Mouse (Mus musculus): ENCODE data around the gene Ddx20. TPM values are rescaled to one million over a fixed set of nuclear protein-coding genes. Genes with fewer than 3 reads are reported as not detected.

Ddx20 gene
- polyA plus RNA-seq, 1 experiment from 2014 or later, result 40.3 TPM

- Histone ChIP-seq H3K4me1 (ENCODE audit: control insufficient read depth, insufficient read depth, low read length) (0 out of 2 replicates have a peak, but pooled peaks cover 4% of the 10 kb centered on the region), H3K27ac (ENCODE audit: low read depth, low read length) (no peak overlapping the region), H3K36me3 (ENCODE audit: control insufficient read depth, insufficient read depth, low read length) (no peaks in the 10 kb centered on the region), H3K9ac (ENCODE audit: low read depth, low read length) (no peak overlapping the region), H3K4me2 (replicated peaks; ENCODE audit: low read depth, low read length) (no peak overlapping the region), H3K9me3 (ENCODE audit: control insufficient read depth, low read length) (no peaks in the 10 kb centered on the region), H3K27me3 (ENCODE audit: control insufficient read depth, insufficient read depth, low read length) (no peaks in the 10 kb centered on the region), H3K4me3 (ENCODE audit: low read length) (no peak overlapping the region)
- no peak for ATAC-seq (ENCODE audit: low FRiP score, low TSS enrichment)
- WGBS, result 86% methylated on average over 3 of the region's 3 CpGs
Measured at GRCm38 (mm10) chr3:105633021-105633420, 54.4 kb downstream of the Ddx20 start.

GRCm38 (mm10) chr3:105632296-105632695, 55.1 kb downstream of the Ddx20 start:
- Histone ChIP-seq H3K9me3 (ENCODE audit: control insufficient read depth, low read length) (no peaks in the 10 kb centered on the region), H3K9ac (ENCODE audit: low read depth, low read length) (no peak overlapping the region), H3K27ac (ENCODE audit: low read depth, low read length) (no peak overlapping the region), H3K4me2 (replicated peaks; ENCODE audit: low read depth, low read length) (no peak overlapping the region), H3K27me3 (ENCODE audit: control insufficient read depth, insufficient read depth, low read length) (no peaks in the 10 kb centered on the region), H3K36me3 (ENCODE audit: control insufficient read depth, insufficient read depth, low read length) (no peaks in the 10 kb centered on the region), H3K4me3 (ENCODE audit: low read length) (no peak overlapping the region), H3K4me1 (ENCODE audit: control insufficient read depth, insufficient read depth, low read length) (0 out of 2 replicates have a peak, but pooled peaks cover 4% of the 10 kb centered on the region)
- 37% methylated on average over 2 of the region's 2 CpGs for WGBS
- ATAC-seq (ENCODE audit: low FRiP score, low TSS enrichment), result no peak

Other genes starting within 250 kb of the Ddx20 start
- gene Kcnd3, start 235.2 kb downstream of the Ddx20 start, polyA plus RNA-seq (2014; fragmentation: Nextera tagmentation; extraction: Ambion mirVana), result 1.5 and 2.8 TPM in 2 replicates
- gene Inka2, start 17.0 kb upstream of the Ddx20 start, polyA plus RNA-seq (2014; fragmentation: Nextera tagmentation; extraction: Ambion mirVana), result 0.46 and 0.57 TPM in 2 replicates
- gene Rap1a, start 113.8 kb upstream of the Ddx20 start, polyA plus RNA-seq (2014; fragmentation: Nextera tagmentation; extraction: Ambion mirVana), result 89.0 and 141 TPM in 2 replicates
- gene Adora3, start 183.3 kb upstream of the Ddx20 start, polyA plus RNA-seq (2014; fragmentation: Nextera tagmentation; extraction: Ambion mirVana), result 0.18 TPM in 1 of 2 replicates, not detected in the other
- gene Tmigd3, start 183.3 kb upstream of the Ddx20 start, polyA plus RNA-seq (2014; fragmentation: Nextera tagmentation; extraction: Ambion mirVana), result 0.53 TPM in 1 of 2 replicates, not detected in the other
- gene I830077J02Rik, start 245.1 kb upstream of the Ddx20 start, polyA plus RNA-seq (2014; fragmentation: Nextera tagmentation; extraction: Ambion mirVana), result 0.64 and 0.70 TPM in 2 replicates

Data from kidney, embryonic 14.5 days (tissue).